Mouse (Mus musculus) kidney, postnatal 0 days (tissue): Measurements from ENCODE around the gene Tas2r119. TPM values are rescaled to one million over a fixed set of nuclear protein-coding genes. Genes with fewer than 3 reads are reported as not detected.
A peak's percentile ranks its signal among the peaks of the same experiment; 100 is the strongest.

ENCODE experiments used
- ATAC-seq: fragments of 200-750 bp; cut with Nextera tagmentation; replicated peaks from 2 replicates; pipeline ENCODE4 v1.8.0; 2017; ENCODE audit warnings: low read depth, moderate number of reproducible peaks, moderate TSS enrichment, moderate library complexity; ENCODE audit not compliant: low FRiP score
- DNase-seq: peaks from one replicate; pipeline ENCODE4 v3.0.0-alpha.2; 2016; ENCODE audit warnings: low spot score
- H3K27ac ChIP-seq: fragments of 300-500 bp; sonication (generic); 2 replicates; pipeline ENCODE4 v1.5.1; 2014; ENCODE audit warnings: mild to moderate bottlenecking
- H3K27me3 ChIP-seq: fragments of 300-500 bp; sonication (generic); 2 replicates; pipeline ENCODE4 v1.6.1; 2014; ENCODE audit warnings: low read length, mixed read lengths; ENCODE audit not compliant: insufficient read depth
- H3K36me3 ChIP-seq: fragments of 300-500 bp; sonication (generic); 2 replicates; pipeline ENCODE4 v1.6.1; 2014; ENCODE audit warnings: low read length, mixed read lengths; ENCODE audit not compliant: insufficient read depth
- H3K4me1 ChIP-seq: fragments of 300-500 bp; sonication (generic); replicated peaks from 2 replicates; pipeline ENCODE4 v1.6.1; 2014; ENCODE audit warnings: antibody characterized with exemption, low read length, mixed read lengths; ENCODE audit not compliant: insufficient read depth
- H3K4me2 ChIP-seq: fragments of 300-500 bp; sonication (generic); 2 replicates; pipeline ENCODE4 v1.6.1; 2014; ENCODE audit warnings: mild to moderate bottlenecking, low read length, moderate library complexity, mixed read lengths
- H3K4me3 ChIP-seq: fragments of 300-500 bp; sonication (generic); replicated peaks from 2 replicates; pipeline ENCODE4 v1.5.1; 2014; ENCODE audit warnings: low read depth, low read length
- H3K9ac ChIP-seq: fragments of 300-500 bp; sonication (generic); 2 replicates; pipeline ENCODE4 v1.6.1; 2014; ENCODE audit warnings: low read depth, low read length
- H3K9me3 ChIP-seq: fragments of 300-500 bp; sonication (generic); replicated peaks from 2 replicates; pipeline ENCODE4 v1.6.1; 2016; ENCODE audit warnings: low read length, inconsistent platforms, mixed read lengths
- CTCF ChIP-seq: IDR thresholded peaks from 2 replicates; pipeline ENCODE4 v1.5.1; 2016; ENCODE audit warnings: antibody characterized with exemption, low read depth, mild to moderate bottlenecking, moderate library complexity
- WGBS: fragments of 180-500 bp; shearing (Covaris S2); extraction: QIAGEN DNeasy Blood & Tissue Kit; methylation state at CpG from one replicate; pipeline ENCODE4 v1.1.7; 2014; 5-methylcytosine and 5-hydroxymethylcytosine counted together
- polyA plus RNA-seq: library from polyadenylated mRNA; unstranded; fragments of >200 nt; fragmentation: Nextera tagmentation; extraction: Ambion mirVana; gene quantifications from 2 replicates; pipeline ENCODE4 v1.2.1, GENCODE M21; 2015

The Tas2r119 gene
- polyA plus RNA-seq: not detected in 2 replicates

- no peak for TF ChIP-seq CTCF
- WGBS: 88% methylated on average over 4 of the region's 4 CpGs
- no peak within 1 kb of the TSS for H3K27ac ChIP-seq
- no peaks in the 10 kb centered on the region for H3K27me3 ChIP-seq
- H3K9ac ChIP-seq: no peak within 1 kb of the TSS
- H3K4me3 ChIP-seq: no peak within 1 kb of the TSS
- H3K36me3 ChIP-seq: no peaks in the 10 kb centered on the region
- DNase-seq (no peak), ATAC-seq (no peak)
- no peak within 1 kb of the TSS for H3K4me2 ChIP-seq
- H3K4me1 ChIP-seq: no peaks in the 10 kb centered on the region
- H3K9me3 ChIP-seq: no peaks in the 10 kb centered on the region
Observed at GRCm38 (mm10) chr15:32176989-32177388, at the start of gene Tas2r119. Tas2r119 (plus strand) TSS chr15:32177289.

DNA sequence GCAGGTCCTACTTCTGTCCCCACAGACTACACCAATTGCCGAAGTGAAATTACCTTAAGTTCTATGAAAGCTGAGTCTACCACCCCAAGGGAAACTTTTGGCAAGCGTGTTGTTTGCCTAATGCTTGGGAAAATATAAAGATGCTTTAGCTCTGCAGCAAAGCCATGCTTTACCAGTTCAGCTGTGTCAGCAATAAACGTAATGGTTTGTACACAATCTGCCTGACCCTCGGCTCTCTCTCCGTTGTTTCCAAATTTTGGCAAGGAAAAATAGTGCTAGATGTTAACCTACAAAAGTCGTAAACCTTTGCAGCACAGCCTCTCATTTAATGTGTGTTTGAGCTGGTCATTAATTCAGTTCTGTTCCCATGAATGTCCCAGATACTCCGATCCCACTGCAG is 44.8 kb upstream of the Tas2r119 start:
- 56% methylated on average over 7 of the region's 7 CpGs for WGBS
- no peak for TF ChIP-seq CTCF
- H3K9ac ChIP-seq: no peak overlapping the region
- no peaks in the 10 kb centered on the region for H3K27me3 ChIP-seq
- H3K9me3 ChIP-seq: no peaks in the 10 kb centered on the region
- no peak overlapping the region for H3K27ac ChIP-seq
- no peak overlapping the region for H3K4me3 ChIP-seq
- no peaks in the 10 kb centered on the region for H3K36me3 ChIP-seq
- H3K4me1 ChIP-seq: no peaks in the 10 kb centered on the region
- DNase-seq: peak; percentile 67
- ATAC-seq: no peak
- H3K4me2 ChIP-seq: no peak overlapping the region

DNA sequence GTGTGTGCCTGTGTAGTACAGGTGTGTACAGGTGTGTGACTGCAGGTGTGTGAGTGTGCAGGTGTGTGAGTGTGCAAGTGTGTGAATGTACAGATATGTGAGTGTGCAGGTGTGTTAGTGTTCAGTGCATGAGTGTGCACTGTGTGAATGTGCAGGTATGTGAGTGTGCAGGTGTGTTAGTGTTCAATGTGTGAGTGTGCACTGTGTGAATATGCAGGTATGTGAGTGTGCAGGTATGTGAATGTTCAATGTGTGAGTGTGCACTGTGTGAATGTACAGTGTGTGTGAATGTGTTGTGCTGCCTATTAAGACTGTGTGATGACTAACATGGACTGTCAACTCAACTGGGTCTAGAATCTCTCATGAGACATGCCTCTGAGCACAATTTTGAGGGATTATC is 35.4 kb upstream of the Tas2r119 start:
- Histone ChIP-seq H3K36me3 (no peaks in the 10 kb centered on the region), H3K27ac (no peak overlapping the region), H3K9ac (no peak overlapping the region), H3K27me3 (no peaks in the 10 kb centered on the region), H3K4me2 (no peak overlapping the region), H3K4me1 (no peaks in the 10 kb centered on the region), H3K4me3 (no peak overlapping the region), H3K9me3 (no peaks in the 10 kb centered on the region)
- TF ChIP-seq CTCF: no peak
- DNase-seq (no peak), ATAC-seq (no peak)

DNA sequence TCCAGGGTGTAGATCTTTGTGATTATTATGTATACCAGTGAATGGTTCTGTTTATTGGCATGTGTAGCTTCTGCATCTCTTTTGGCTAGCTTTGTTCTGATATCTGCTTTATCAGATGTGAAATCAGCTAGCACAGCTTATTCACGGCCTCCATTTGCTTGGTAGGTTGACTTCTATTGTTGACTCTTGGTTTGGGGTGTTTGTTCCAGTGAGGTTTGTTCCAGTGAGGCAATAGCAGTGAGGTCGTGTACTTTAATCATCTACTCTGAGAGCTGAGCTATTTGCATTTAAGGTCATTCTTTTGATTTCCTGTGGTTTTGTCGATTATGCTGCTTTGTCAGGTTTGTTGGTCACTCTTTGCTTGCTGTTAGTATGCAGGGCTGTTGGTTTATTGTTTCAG is 32.8 kb upstream of the Tas2r119 start:
- no peaks in the 10 kb centered on the region for H3K9me3 ChIP-seq
- no peaks in the 10 kb centered on the region for H3K4me1 ChIP-seq
- WGBS: 48% methylated on average over 3 of the region's 3 CpGs
- ATAC-seq (no peak), DNase-seq (no peak)
- H3K27ac ChIP-seq: no peak overlapping the region
- H3K4me3 ChIP-seq: no peak overlapping the region
- no peaks in the 10 kb centered on the region for H3K27me3 ChIP-seq
- TF ChIP-seq CTCF: no peak
- no peak overlapping the region for H3K4me2 ChIP-seq
- H3K36me3 ChIP-seq: no peaks in the 10 kb centered on the region
- H3K9ac ChIP-seq: no peak overlapping the region

- H3K36me3 ChIP-seq: no peaks in the 10 kb centered on the region
- no peak overlapping the region for H3K4me3 ChIP-seq
- no peak overlapping the region for H3K4me2 ChIP-seq
- DNase-seq (no peak), ATAC-seq (no peak)
- 89% methylated on average over 2 of the region's 2 CpGs for WGBS
- no peak overlapping the region for H3K27ac ChIP-seq
- no peaks in the 10 kb centered on the region for H3K9me3 ChIP-seq
- no peaks in the 10 kb centered on the region for H3K27me3 ChIP-seq
- no peak for TF ChIP-seq CTCF
- no peak overlapping the region for H3K9ac ChIP-seq
- H3K4me1 ChIP-seq: no peaks in the 10 kb centered on the region
Observed at GRCm38 (mm10) chr15:32153404-32153803, 23.7 kb upstream of the Tas2r119 start.

DNA sequence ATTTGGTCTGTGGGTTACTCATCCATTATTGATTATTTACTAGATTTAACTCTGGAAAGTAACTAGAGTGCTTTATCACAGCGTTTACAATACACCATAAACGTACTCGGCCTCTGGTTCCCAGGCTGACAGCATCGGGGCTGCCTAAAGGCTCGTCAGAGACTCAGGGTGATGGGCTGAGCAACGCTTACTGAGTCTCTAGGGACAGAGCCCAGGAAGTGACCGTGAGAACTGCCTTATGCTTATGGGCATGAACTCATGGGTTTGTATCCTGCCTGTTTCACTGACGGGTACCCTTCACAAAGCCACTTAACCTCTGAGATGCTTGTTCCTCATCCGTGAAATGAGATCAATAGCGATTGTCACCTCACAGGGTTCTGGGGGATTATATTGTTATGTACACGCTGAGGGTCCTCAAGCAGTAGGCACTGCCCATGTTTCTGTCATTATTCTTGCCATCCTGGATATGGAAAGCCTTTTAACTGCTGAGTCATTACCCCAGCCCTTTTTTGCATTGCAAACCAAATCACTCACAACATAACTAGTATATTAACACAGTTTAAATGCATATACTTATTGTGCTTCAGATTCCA is 23.1 kb upstream of the Tas2r119 start:
- Histone ChIP-seq H3K9ac (no peak overlapping the region), H3K4me2 (no peak overlapping the region), H3K4me3 (no peak overlapping the region), H3K9me3 (no peaks in the 10 kb centered on the region), H3K4me1 (no peaks in the 10 kb centered on the region), H3K36me3 (no peaks in the 10 kb centered on the region), H3K27ac (no peak overlapping the region), H3K27me3 (no peaks in the 10 kb centered on the region)
- DNase-seq (no peak), ATAC-seq (no peak)
- 50% methylated on average over 11 of the region's 11 CpGs for WGBS
- TF ChIP-seq CTCF: no peak

DNA sequence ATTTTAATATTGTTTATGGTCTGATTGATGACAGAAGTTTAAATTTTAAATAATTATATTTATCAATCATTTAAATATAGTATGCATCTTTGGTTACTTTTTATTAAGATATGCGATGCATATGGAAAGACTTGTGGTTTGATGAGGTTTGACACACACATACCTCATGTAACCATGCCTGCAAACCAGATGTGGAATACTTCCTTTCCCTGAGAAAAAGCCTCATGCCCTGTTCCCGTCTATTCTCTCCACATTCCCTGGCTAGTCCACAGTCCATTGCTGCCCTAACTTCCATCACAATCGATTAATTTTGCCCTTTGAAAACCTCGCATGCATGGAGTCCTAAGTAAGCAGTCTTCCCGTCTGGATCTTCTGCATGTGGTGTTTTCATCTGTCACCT is 21.0 kb upstream of the Tas2r119 start:
- Histone ChIP-seq H3K36me3 (no peaks in the 10 kb centered on the region), H3K4me3 (no peak overlapping the region), H3K4me1 (no peaks in the 10 kb centered on the region), H3K27ac (no peak overlapping the region), H3K4me2 (no peak overlapping the region), H3K27me3 (no peaks in the 10 kb centered on the region), H3K9ac (no peak overlapping the region), H3K9me3 (no peaks in the 10 kb centered on the region)
- ATAC-seq (no peak), DNase-seq (no peak)
- WGBS: 72% methylated on average over 5 of the region's 5 CpGs
- no peak for TF ChIP-seq CTCF
